Mouse (Mus musculus) CD8-positive naive resting alpha-beta T cell, adult 2 months (primary cell): Measurements from ENCODE around the gene Wdr27.
"Not testable (repeated sequence)": the region's sequence is repeated elsewhere in the genome, so short reads cannot be mapped to it uniquely, and the experiment has no call there.

Experiments
- DNase-seq, 2 experiments: peaks; one replicate each; pipeline ENCODE4 v3.0.0; 2022; ENCODE audit warnings: low read depth in 2 of 2, low spot score in 2 of 2

The Wdr27 gene

GRCm38 (mm10) chr17:14943009-14943728, at the start of gene Wdr27, which contains the start of gene 1600012H06Rik:
TSS of gene Wdr27 (minus strand) at chr17:14943158.
TSS of gene 1600012H06Rik (plus strand) at chr17:14943184.
- peak; percentile 97 for DNase-seq

- not testable (repeated sequence) for DNase-seq
Observed at GRCm38 (mm10) chr17:14992522-14993138, 49.7 kb upstream of the Wdr27 start.

GRCm38 (mm10) chr17:14990116-14990702, 47.3 kb upstream of the Wdr27 start:
- DNase-seq: not testable (repeated sequence)

- not testable (repeated sequence) for DNase-seq
Observed at GRCm38 (mm10) chr17:14978362-14979038, 35.5 kb upstream of the Wdr27 start, which contains the start of the genes 9030025P20Rik and Gm3417. TSS of gene 9030025P20Rik (plus strand) at chr17:14978468. TSS of gene Gm3417 (minus strand) at chr17:14978790.

- DNase-seq: not testable (repeated sequence)
Observed at GRCm38 (mm10) chr17:14977718-14978361, 34.9 kb upstream of the Wdr27 start.

GRCm38 (mm10) chr17:14968373-14968913, 25.5 kb upstream of the Wdr27 start:
- DNase-seq: not testable (repeated sequence)

GRCm38 (mm10) chr17:14961557-14962154, 18.7 kb upstream of the Wdr27 start:
- DNase-seq: not testable (repeated sequence)

GRCm38 (mm10) chr17:14960951-14961556, 18.1 kb upstream of the Wdr27 start, which contains the start of gene Phf10:
TSS of gene Phf10 (minus strand) at chr17:14961273.
- DNase-seq: peak; percentile 9 to 11

GRCm38 (mm10) chr17:14960520-14960919, 17.6 kb upstream of the Wdr27 start:
- peak in 1 of 2 experiments; percentile 6 for DNase-seq

GRCm38 (mm10) chr17:14959979-14960378, 17.0 kb upstream of the Wdr27 start:
- no peak for DNase-seq

- no peak for DNase-seq
Observed at GRCm38 (mm10) chr17:14958686-14959327, 15.8 kb upstream of the Wdr27 start.

GRCm38 (mm10) chr17:14953452-14953851, 10.5 kb upstream of the Wdr27 start:
- no peak for DNase-seq

GRCm38 (mm10) chr17:14949161-14949827, 6.3 kb upstream of the Wdr27 start:
- no peak for DNase-seq

- no peak for DNase-seq
Observed at GRCm38 (mm10) chr17:14944551-14944950, 1.6 kb upstream of the Wdr27 start.

- no peak for DNase-seq
Observed at GRCm38 (mm10) chr17:14943729-14944059, 736 bp upstream of the Wdr27 start.

- DNase-seq: not testable (repeated sequence)
Observed at GRCm38 (mm10) chr17:14942181-14942580, 777 bp downstream of the Wdr27 start.

GRCm38 (mm10) chr17:14935841-14936605, 6.9 kb downstream of the Wdr27 start:
- DNase-seq: no peak

GRCm38 (mm10) chr17:14935280-14935679, 7.7 kb downstream of the Wdr27 start:
- DNase-seq: not testable (repeated sequence)
